Mouse (Mus musculus): Measurements from ENCODE around the gene Ccar1. TPM values are rescaled to one million over a fixed set of nuclear protein-coding genes. Genes with fewer than 3 reads are reported as not detected.

The Ccar1 gene
- polyA plus RNA-seq, 1 experiment from 2014 or later = 141 TPM

- Histone ChIP-seq H3K4me1 (no peaks in the 10 kb centered on the region), H3K4me3 (no peak overlapping the region), H3K27me3 (no peaks in the 10 kb centered on the region), H3K36me3 (no peaks in the 10 kb centered on the region), H3K27ac (no peak overlapping the region), H3K9me3 (replicated peaks) (no peaks in the 10 kb centered on the region), H3K9ac (no peak overlapping the region), H3K4me2 (replicated peaks) (no peak overlapping the region)
- 66% methylated on average over 10 of the region's 10 CpGs for WGBS
- no peak for ATAC-seq (ENCODE audit: low FRiP score)
These were observed 78.6 kb downstream of the Ccar1 start for GRCm38 (mm10) chr10:62713457-62713856.

- Histone ChIP-seq H3K9me3 (replicated peaks) (no peaks in the 10 kb centered on the region), H3K36me3 (no peaks in the 10 kb centered on the region), H3K27ac (no peak overlapping the region), H3K4me3 (no peak overlapping the region), H3K4me1 (no peaks in the 10 kb centered on the region), H3K4me2 (replicated peaks) (no peak overlapping the region), H3K27me3 (no peaks in the 10 kb centered on the region), H3K9ac (no peak overlapping the region)
- no peak for ATAC-seq (ENCODE audit: low FRiP score)
- 89% methylated on average over 4 of the region's 4 CpGs for WGBS
These were observed 88.5 kb downstream of the Ccar1 start for GRCm38 (mm10) chr10:62703579-62703978.

- Histone ChIP-seq H3K9ac (no peak overlapping the region), H3K4me1 (no peaks in the 10 kb centered on the region), H3K4me3 (no peak overlapping the region), H3K4me2 (replicated peaks) (no peak overlapping the region), H3K27me3 (no peaks in the 10 kb centered on the region), H3K9me3 (replicated peaks) (no peaks in the 10 kb centered on the region), H3K27ac (no peak overlapping the region), H3K36me3 (no peaks in the 10 kb centered on the region)
- no peak for ATAC-seq (ENCODE audit: low FRiP score)
- 76% methylated on average over 4 of the region's 4 CpGs for WGBS
These were observed 89.7 kb downstream of the Ccar1 start for GRCm38 (mm10) chr10:62702436-62702835.

Other genes with a start within 250 kb of the Ccar1 start
- 74.3 and 74.7 TPM in 2 replicates for gene Kif1bp, start 213.8 kb downstream of the Ccar1 start, polyA plus RNA-seq (2016; fragmentation: Nextera tagmentation; extraction: Ambion mirVana)
- 25.3 TPM in 2 replicates for gene Ddx21, start 190.0 kb downstream of the Ccar1 start, polyA plus RNA-seq (2016; fragmentation: Nextera tagmentation; extraction: Ambion mirVana)
- 130 and 135 TPM in 2 replicates for gene Ddx50, start 141.1 kb downstream of the Ccar1 start, polyA plus RNA-seq (2016; fragmentation: Nextera tagmentation; extraction: Ambion mirVana)
- gene Stox1, start 66.2 kb downstream of the Ccar1 start, polyA plus RNA-seq (2016; fragmentation: Nextera tagmentation; extraction: Ambion mirVana) = 2.0 and 2.6 TPM in 2 replicates
- 34.5 and 39.3 TPM in 2 replicates for gene Tet1, start 116.7 kb upstream of the Ccar1 start, polyA plus RNA-seq (2016; fragmentation: Nextera tagmentation; extraction: Ambion mirVana)
- 12.6 and 14.1 TPM in 2 replicates for gene Slc25a16, start 128.3 kb upstream of the Ccar1 start, polyA plus RNA-seq (2016; fragmentation: Nextera tagmentation; extraction: Ambion mirVana)
- 11.9 and 13.4 TPM in 2 replicates for gene Dna2, start 154.7 kb upstream of the Ccar1 start, polyA plus RNA-seq (2016; fragmentation: Nextera tagmentation; extraction: Ambion mirVana)
- gene Rufy2, start 187.9 kb upstream of the Ccar1 start, polyA plus RNA-seq (2016; fragmentation: Nextera tagmentation; extraction: Ambion mirVana) = 36.7 and 40.0 TPM in 2 replicates
- 230 and 238 TPM in 2 replicates for gene Hnrnph3, start 231.9 kb upstream of the Ccar1 start, polyA plus RNA-seq (2016; fragmentation: Nextera tagmentation; extraction: Ambion mirVana)
- 0.64 and 1.3 TPM in 2 replicates for gene Pbld2, start 232.0 kb upstream of the Ccar1 start, polyA plus RNA-seq (2016; fragmentation: Nextera tagmentation; extraction: Ambion mirVana)

All from hindbrain, embryonic 12.5 days (tissue).